Mouse (Mus musculus) frontal cortex, postnatal 14 days (tissue): ENCODE data around the gene Olfr914.

Experiments
- DNase-seq, 2 experiments: peaks; one replicate each; pipeline ENCODE4 v3.0.0; 2022; ENCODE audit warnings: low spot score in 2 of 2

Olfr914 gene

GRCm38 (mm10) chr9:38604802-38605201, at the start of gene Olfr914:
Gene Olfr914, plus strand, starts transcription at chr9:38605102.
- no peak for DNase-seq

GRCm38 (mm10) chr9:38579878-38580277, 25.0 kb upstream of the Olfr914 start, which contains the start of gene Olfr912:
Gene Olfr912, plus strand, starts transcription at chr9:38580178.
- no peak for DNase-seq

- DNase-seq, result no peak
Measured at GRCm38 (mm10) chr9:38591056-38591455, 13.8 kb upstream of the Olfr914 start.

- no peak for DNase-seq
Measured at GRCm38 (mm10) chr9:38592459-38592858, 12.4 kb upstream of the Olfr914 start, which contains the start of gene Olfr913. Gene Olfr913, plus strand, starts transcription at chr9:38592759.

- no peak for DNase-seq
Measured at GRCm38 (mm10) chr9:38632406-38632805, 27.5 kb downstream of the Olfr914 start.

- no peak for DNase-seq
Measured at GRCm38 (mm10) chr9:38659775-38660174, 54.9 kb downstream of the Olfr914 start, which contains the start of gene Olfr916. Gene Olfr916, minus strand, starts transcription at chr9:38659875.
